Mouse (Mus musculus): Measurements from ENCODE around the gene Fat1.
A peak's percentile ranks its signal among the peaks of the same experiment; 100 is the strongest.

Fat1 gene

GRCm38 (mm10) chr8:44934850-44935497, at the start of gene Fat1:
Gene Fat1 (plus strand): TSS chr8:44935447.
- peak; percentile 93 for DNase-seq

- DNase-seq = no peak
These were observed 40.6 kb upstream of the Fat1 start for GRCm38 (mm10) chr8:44894626-44895025.

- peak; percentile 1 for DNase-seq
These were observed 35.7 kb upstream of the Fat1 start for GRCm38 (mm10) chr8:44899575-44899991.

- DNase-seq = no peak
These were observed 23.9 kb upstream of the Fat1 start for GRCm38 (mm10) chr8:44911126-44911903.

DNA sequence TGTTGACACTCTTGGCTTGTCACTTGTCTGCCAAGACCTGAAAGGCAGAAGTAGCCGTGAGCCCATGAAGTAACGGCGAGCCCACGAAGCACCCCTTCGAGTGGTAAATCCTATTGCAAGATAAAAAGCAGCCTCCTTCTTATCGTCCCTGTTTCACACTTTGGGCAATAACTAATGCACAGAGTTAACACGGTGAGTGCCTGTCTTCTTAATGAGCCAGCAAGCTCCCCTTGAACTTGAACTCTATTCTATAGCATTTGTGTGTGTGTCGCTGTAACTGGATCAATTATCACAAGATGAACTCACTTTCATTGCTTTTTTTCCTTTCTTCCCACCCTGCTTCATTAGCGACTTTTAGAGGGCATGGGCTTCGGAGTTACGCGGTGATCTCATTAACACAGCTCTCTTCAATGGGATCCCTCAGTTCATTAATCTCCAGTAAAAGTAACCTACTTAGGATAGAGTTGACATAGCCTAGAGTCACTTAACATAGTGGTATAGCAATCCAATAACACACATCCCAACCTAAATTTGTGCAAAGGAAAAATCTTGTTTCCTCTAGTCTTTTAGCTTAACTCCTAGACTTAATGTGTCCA, 15.7 kb upstream of the Fat1 start:
- no peak for DNase-seq

- DNase-seq = no peak
These were observed 14.7 kb upstream of the Fat1 start for GRCm38 (mm10) chr8:44920379-44921032.

DNA sequence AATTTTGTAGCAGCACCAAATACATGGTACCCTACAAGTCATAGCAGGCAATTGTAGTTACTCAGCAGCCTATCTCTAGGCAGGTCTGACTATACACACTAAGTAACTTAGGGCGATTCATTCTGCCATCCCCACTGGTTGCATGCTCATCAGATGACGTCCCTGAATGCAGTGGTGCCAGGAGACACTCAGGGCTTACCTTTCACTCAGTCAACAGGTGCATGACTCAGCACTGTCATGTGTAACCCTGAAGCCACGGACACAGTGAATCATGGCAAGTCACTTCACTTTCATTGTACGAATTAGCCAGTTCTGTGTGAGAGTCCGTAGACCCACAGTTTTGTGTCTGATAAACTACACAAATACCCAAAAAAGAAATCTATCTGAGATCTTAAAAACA, 10.3 kb upstream of the Fat1 start:
- DNase-seq = no peak

- no peak for DNase-seq
These were observed 5.2 kb upstream of the Fat1 start for GRCm38 (mm10) chr8:44930058-44930457.

- no peak for DNase-seq
These were observed 2.5 kb upstream of the Fat1 start for GRCm38 (mm10) chr8:44932546-44933342.

- DNase-seq = no peak
These were observed 1.8 kb upstream of the Fat1 start for GRCm38 (mm10) chr8:44933478-44933877.

DNA sequence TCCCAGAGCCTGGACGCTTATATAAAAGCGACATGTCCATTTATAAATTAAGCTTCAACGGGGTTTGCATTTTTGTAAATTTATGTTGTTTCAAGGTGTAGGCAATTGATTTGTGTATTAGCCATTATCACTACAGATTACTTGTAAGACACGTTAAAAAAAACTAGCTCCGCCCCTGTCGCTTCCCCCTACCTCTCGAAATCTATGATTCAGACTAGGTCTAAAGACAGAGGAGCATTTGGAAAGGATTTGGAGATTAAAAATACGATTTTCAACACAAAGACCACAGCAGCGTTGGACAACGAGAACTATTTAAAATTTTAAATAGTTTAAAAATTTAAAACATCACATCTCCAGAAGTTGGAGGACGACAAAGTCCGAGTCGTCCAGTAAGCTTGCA, 831 bp upstream of the Fat1 start:
- DNase-seq = no peak

GRCm38 (mm10) chr8:44935741-44936140, 494 bp downstream of the Fat1 start:
- DNase-seq = peak; percentile 87

- no peak for DNase-seq
These were observed 1.3 kb downstream of the Fat1 start for GRCm38 (mm10) chr8:44936481-44936961.

- peak; percentile 65 for DNase-seq
These were observed 2.0 kb downstream of the Fat1 start for GRCm38 (mm10) chr8:44937141-44937825.

DNA sequence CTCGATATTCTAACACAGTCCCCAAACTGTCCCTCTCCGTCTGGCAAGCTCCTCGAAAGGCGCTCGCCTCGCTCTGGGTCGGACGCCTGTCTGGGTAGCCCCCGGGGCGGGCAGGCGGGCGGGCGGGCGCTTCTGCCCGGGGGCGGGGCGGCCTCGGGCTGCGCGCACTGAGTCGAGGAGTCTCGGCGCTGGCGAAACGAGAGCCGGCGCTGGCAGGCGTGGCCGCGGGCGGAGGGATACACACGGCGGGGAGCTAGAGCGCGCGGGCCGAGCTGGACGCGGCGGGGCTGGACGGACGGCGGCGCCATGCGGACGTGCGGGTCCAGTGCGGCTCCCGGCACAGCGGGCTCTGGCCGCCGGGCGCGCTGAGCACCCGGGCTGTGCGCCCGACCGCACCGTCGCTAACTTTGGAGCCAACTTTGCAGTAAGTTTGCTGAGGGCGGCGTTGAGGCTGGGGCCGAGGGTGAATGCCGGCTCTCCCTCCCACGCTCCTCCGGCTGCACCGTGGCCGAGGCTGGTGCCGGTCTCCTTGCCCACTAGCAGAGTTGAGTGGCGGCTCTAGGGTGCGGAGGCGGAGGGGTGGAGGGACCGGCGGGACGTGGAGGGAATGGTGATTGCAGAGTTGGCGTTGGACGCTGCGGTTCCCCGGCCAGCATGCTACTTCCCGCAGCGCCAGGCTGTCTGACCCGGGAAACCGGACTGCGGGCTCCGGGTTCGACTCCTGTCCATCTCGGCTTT, 2.8 kb downstream of the Fat1 start:
- DNase-seq = peak; percentile 94

DNA sequence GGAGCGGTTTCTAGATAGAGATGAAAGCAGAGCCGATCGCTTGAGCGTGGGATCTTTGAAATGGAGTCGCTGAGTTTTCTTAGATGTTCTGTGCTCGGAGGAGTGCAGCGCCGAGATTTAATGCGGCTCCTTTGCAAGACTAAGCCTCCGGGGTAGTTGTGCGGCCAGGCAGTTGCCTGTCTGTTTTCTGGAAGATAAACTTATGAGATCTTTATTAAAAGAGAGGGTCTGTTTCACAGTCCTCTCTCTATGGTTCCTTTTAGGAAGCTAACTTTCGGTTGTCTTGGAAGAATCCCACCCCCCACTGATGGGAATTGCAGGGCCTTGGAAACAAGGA, 3.4 kb downstream of the Fat1 start:
- no peak for DNase-seq

- DNase-seq = no peak
These were observed 10.3 kb downstream of the Fat1 start for GRCm38 (mm10) chr8:44945577-44945976.

DNA sequence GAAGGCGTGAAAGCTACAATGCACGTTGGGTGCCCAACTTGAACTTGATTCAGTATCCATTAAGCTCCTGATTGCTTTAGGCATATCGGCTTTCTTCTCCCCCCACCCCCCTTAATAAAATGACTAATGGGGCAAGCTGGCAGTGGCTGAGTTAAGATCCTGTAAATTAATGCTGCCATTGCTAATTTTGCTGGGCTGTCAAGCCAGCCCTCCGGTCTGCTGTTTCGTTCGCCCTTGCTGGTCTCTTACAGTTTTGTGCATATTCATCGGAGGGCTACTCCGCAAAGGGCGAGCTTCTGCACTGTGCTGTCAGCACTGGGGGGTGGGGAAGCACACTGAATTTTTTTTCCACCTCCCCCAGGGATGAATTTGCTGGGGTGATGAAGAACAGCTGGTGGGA, 13.3 kb downstream of the Fat1 start:
- no peak for DNase-seq

GRCm38 (mm10) chr8:44960455-44960854, 25.2 kb downstream of the Fat1 start:
- no peak for DNase-seq

- DNase-seq = no peak
These were observed 25.7 kb downstream of the Fat1 start for GRCm38 (mm10) chr8:44960906-44961305.

DNA sequence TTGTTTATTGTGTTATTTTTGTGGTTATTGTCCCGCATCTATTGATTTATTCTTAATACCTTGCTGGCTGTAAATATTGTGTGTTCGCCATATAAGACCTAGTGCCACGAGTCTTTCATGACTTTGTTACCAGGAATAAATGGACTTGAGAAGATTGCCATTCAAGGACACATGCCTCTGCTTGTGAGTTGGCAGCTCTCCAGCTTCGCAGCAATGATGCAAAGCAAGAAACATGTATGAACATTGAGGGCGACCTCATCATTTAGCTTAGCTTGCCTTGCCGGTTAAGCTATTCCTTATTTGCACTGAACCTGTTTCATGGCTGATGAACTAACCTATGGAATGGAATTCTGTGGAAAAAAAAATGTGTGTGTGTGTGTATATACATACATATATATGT, 26.2 kb downstream of the Fat1 start:
- DNase-seq = no peak

Data from lung, postnatal 14 days (tissue).